Mouse (Mus musculus) adrenal gland, postnatal 14 days (tissue): ENCODE measurements around the gene Csn1s2a. TPM values are rescaled to one million over a fixed set of nuclear protein-coding genes. Genes with fewer than 3 reads are reported as not detected.
"Not testable (repeated sequence)": the region's sequence is repeated elsewhere in the genome, so short reads cannot be mapped to it uniquely, and the experiment has no call there.

Source experiments
- DNase-seq: peaks from one replicate; pipeline ENCODE4 v3.0.0; 2021; ENCODE audit warnings: mixed read lengths
- long read RNA-seq, 2 experiments: library from polyadenylated mRNA; stranded (forward); transcript quantifications; one replicate each; pipeline ENCODE4 v2.0.0; 2021
- total RNA-seq: library from RNA; stranded (reverse); gene quantifications from 2 replicates; pipeline ENCODE4 v1.2.3, GENCODE M21; 2021

Gene Csn1s2a
- not detected in 2 replicates for total RNA-seq
- long read RNA-seq, experiment 1 = 0 reads
- long read RNA-seq, experiment 2 = 0 reads

GRCm38 (mm10) chr5:87774267-87774666 lies at the start of gene Csn1s2a:
Gene Csn1s2a, plus strand, starts transcription at chr5:87774567.
- no peak for DNase-seq

DNA sequence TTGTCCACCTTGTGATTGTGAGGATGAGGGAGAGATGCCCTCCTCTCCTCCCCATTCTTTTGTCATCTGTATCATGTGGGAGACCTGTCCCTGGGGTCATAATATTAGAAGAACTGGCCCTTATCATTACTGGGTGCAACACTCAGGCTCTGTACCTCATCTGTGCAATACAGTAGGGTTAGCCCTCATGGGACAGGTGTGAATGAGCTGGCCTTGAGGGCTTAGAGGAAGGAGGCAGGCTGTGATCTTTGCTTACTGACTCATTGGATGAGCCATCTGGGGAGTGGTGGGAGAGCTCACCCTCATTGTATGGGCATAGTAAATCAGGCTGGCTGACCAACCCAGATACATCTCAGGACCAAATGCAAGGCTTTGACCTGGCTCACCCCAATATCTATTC lies 39.5 kb upstream of the Csn1s2a start:
- no peak for DNase-seq

DNA sequence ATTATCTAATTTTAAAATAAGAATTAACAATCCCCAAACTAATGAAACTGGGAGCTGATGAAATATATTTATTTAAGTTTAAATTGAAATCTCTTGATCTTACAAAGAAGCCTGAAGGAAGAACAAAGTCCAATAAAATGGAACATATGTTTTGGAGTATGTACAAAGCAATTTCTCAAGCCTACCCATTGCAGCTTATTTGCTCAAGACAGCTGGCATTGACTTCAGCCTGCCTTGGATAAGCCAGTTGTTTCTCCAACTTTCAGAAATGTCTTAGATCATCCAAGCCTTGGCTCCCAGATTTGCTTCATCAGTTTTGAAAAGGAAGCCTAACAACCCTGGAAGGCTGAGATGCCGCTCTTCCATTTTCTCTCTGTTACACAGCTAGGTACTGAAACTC lies 20.9 kb upstream of the Csn1s2a start:
- no peak for DNase-seq

GRCm38 (mm10) chr5:87764546-87764945 lies 9.8 kb upstream of the Csn1s2a start:
- no peak for DNase-seq

DNA sequence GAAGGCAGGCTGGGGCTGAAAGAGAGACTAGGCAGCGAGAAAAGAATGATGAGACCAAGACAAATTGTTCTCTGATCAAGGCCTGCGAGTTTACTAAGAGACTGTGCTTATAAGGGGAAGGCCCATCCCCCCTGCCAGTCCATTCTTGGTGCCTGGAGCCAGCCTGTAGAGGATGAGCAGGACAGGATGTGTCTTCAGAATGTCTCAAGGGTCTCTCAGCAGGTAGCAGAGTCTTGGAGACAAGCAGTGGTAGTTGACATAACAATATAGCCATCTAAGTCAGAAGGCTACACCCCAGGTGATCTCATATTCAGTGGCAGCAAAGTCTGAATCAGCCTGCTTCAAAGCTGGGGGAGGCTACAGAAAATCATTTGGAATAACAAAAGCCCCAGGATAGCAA lies 2.2 kb upstream of the Csn1s2a start:
- not testable (repeated sequence) for DNase-seq

DNA sequence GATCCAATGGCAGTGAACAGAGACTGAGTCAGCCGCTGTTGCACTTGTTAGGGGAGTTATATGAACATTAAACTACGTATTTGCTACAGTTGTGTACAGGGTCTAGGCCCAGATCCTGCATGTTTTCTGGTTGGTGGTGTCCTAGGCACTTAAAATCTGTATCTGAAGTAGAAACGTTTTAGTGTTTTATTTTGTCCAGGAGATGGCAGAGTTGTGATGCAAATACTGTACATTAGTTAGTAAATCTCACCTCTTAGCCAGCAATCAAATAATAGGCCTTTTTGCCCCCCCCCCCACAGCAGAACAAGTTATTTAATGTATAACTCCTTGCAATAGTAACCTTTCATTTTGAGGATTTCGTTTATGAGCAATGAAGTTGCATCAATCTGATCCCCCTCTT lies 8.4 kb downstream of the Csn1s2a start:
- DNase-seq = no peak

DNA sequence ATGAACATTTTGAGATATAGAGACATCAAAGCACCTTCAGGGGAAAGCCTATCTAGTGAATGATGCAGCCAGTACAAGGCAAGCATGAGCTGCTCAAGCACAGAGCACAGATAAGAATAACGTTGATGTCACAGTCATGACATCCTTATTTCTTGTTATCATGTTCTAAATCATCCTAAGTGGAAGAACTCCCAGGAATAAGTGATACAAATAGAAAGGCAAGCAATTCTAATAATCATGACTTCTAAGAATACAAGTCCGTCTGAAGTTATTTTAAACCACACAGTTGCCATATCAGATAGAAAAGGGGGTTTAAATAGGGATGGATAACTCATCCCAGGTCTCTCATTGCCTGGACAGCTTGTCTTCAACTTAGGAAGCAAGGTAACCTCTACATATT lies 33.4 kb downstream of the Csn1s2a start, which contains the start of gene Csn1s2b:
Gene Csn1s2b (plus strand): TSS at position 301 of the 400 bp plus-strand sequence.
- no peak for DNase-seq

DNA sequence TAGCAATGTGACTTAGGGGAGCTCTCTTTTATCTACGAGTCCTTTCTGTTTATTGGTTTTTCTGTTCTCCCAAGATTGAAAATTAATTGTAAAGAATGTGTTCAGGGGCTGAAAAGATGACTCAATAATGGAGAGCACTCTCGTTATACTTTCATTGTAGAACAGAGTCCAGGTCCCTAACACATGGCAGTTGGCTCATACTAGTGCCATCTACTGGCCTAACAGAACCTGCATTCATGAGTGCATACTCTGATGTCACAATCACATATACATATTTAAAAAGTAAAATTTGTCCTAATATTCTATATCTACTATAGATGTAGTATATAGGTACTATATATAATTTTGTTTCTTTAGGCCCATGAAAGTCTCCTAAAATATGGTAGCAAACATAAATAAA lies 34.9 kb downstream of the Csn1s2a start:
- DNase-seq = no peak

DNA sequence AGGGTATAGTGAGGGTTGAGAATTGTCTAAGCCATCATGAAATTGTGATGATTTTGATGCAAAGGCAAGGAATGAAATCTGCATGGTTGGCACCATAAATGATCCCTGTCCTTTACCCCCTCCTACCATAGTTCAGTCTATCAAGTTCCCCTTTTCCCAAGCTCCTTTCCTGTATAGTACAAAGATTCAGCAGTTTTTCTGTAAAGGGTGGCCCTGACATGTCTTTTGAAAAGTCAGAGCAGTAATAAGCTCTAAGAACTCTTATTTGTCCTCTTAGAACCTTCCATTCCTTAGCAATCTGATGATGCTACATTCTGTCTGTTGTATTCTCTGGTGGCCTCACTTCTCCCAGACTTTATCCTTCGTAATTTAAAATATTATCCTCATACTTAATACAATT lies 51.0 kb downstream of the Csn1s2a start, which contains the start of gene Prr27:
Gene Prr27 (plus strand): TSS at position 301 of the 400 bp plus-strand sequence.
- no peak for DNase-seq

Other genes with a start within 250 kb of the Csn1s2a start
- 0.56 TPM in 1 of 2 replicates, not detected in the other for gene Sult1b1, start 236.4 kb upstream of the Csn1s2a start, total RNA-seq
- gene Sult1d1, start 205.5 kb upstream of the Csn1s2a start, total RNA-seq = 0.64 and 15.6 TPM in 2 replicates
- 0.71 and 1.0 TPM in 2 replicates for gene Sult1e1, start 183.0 kb upstream of the Csn1s2a start, total RNA-seq
- not detected in 2 replicates for gene Csn1s1, start 108.4 kb upstream of the Csn1s2a start, total RNA-seq
- gene Csn2, start 74.9 kb upstream of the Csn1s2a start, total RNA-seq = 0.79 TPM in 1 of 2 replicates, not detected in the other
- gene Csn1s2b, start 33.5 kb downstream of the Csn1s2a start, total RNA-seq = not detected in 2 replicates
- not detected in 2 replicates for gene Prr27, start 51.1 kb downstream of the Csn1s2a start, total RNA-seq
- gene Odam, start 110.5 kb downstream of the Csn1s2a start, total RNA-seq = not detected in 2 replicates
- not detected in 2 replicates for gene Csn3, start 151.0 kb downstream of the Csn1s2a start, total RNA-seq
- gene 2310003L06Rik, start 194.9 kb downstream of the Csn1s2a start, total RNA-seq = not detected in 2 replicates
- not detected in 2 replicates for gene Gm28434, start 194.9 kb downstream of the Csn1s2a start, total RNA-seq
- not detected in 2 replicates for gene Cabs1, start 204.9 kb downstream of the Csn1s2a start, total RNA-seq
- gene Smr3a, start 228.0 kb downstream of the Csn1s2a start, total RNA-seq = not detected in 2 replicates